Comparison of ENCODE assay signal across 10 mouse cellular contexts in the genomic region with DNA sequence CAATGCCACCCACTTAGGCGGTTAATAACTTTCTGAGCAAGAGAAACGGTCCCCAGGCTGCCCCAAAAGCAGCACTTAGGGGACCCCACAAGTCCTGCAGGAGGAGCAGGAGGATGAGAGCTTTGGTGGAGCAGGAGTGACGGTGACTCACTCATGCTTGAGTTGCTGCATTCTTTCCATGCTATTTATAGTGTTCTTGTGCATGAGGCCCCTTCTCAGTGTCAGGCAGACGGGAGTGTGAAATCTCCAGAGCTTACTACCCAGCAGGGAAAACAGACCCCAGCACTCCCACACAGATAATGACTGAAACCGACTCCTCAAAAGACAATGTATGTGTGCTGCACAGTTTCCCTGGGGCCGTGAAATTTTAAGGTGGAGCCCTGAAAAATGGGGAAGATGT. TPM values are rescaled to one million over a fixed set of nuclear protein-coding genes. Genes with fewer than 3 reads are reported as not detected.
DNase-seq lines count a peak whose midpoint lies in the region; ATAC-seq lines count a peak whose summit lies in the region.
"Had no signal": no experiment of that assay in that cellular context is flagged by ENCODE, and none has a peak within 500 bp of the region (broad histone marks: within the 10 kb centered on the region; RNA-seq: fewer than 3 reads in every experiment).

No protein-coding gene starts in this region.

- peak overlapping the region; percentile 91 for H3K27ac ChIP-seq in heart, embryonic 10.5 days
- H3K27ac ChIP-seq in forebrain, embryonic 16.5 days (ENCODE audit: low read length): no peak overlapping the region

- DNase-seq in heart, embryonic 10.5 days (ENCODE audit: low spot score): peak; percentile 90
- no peak for DNase-seq in heart, postnatal 25 days (ENCODE audit: low spot score)
- peak; percentile 10 for DNase-seq in MN1 (ENCODE audit: low spot score)
- peak; percentile 33 for DNase-seq in lung, postnatal 10 days
- DNase-seq in spleen, adult 12 weeks (ENCODE audit: low spot score): no peak
- DNase-seq in spleen, postnatal 36 days (ENCODE audit: low spot score in 2 of 2): no peak
- DNase-seq in thymus, postnatal 36 days: no peak

- H3K9me3 ChIP-seq in heart, embryonic 10.5 days: no peaks in the 10 kb centered on the region
- H3K9me3 ChIP-seq in forebrain, embryonic 16.5 days (ENCODE audit: control insufficient read depth, low read length): no peaks in the 10 kb centered on the region
- H3K9me3 ChIP-seq: megakaryocyte, embryonic 14.5 days had no signal

- 12% methylated on average over 6 of the region's 6 CpGs for WGBS in heart, embryonic 10.5 days
- WGBS in forebrain, embryonic 16.5 days: 20% methylated on average over 6 of the region's 6 CpGs

- no peaks in the 10 kb centered on the region for H3K27me3 ChIP-seq in heart, embryonic 10.5 days (ENCODE audit: insufficient read depth, poor library complexity, severe bottlenecking)
- H3K27me3 ChIP-seq in forebrain, embryonic 16.5 days (replicated peaks; ENCODE audit: control insufficient read depth, insufficient read depth, low read length): no peaks in the 10 kb centered on the region
- H3K27me3 ChIP-seq: megakaryocyte, embryonic 14.5 days had no signal

- H3K9ac ChIP-seq in forebrain, embryonic 16.5 days (replicated peaks; ENCODE audit: low read depth, low read length): no peak overlapping the region

- intact Hi-C loops in heart, postnatal 25 days (cut with DNase I): no loop called here

- peaks cover 82% of the 10 kb centered on the region for H3K4me1 ChIP-seq in heart, embryonic 10.5 days
- peaks cover 15% of the 10 kb centered on the region for H3K4me1 ChIP-seq in forebrain, embryonic 16.5 days (replicated peaks; ENCODE audit: control insufficient read depth, insufficient read depth, low read length)

- H3K4me2 ChIP-seq in forebrain, embryonic 16.5 days (ENCODE audit: low read length): no peak overlapping the region

- H3K36me3 ChIP-seq in heart, embryonic 10.5 days: peaks cover 32% of the 10 kb centered on the region
- H3K36me3 ChIP-seq in forebrain, embryonic 16.5 days (ENCODE audit: control insufficient read depth, insufficient read depth): no peaks in the 10 kb centered on the region

- peak overlapping the region; percentile 24; the same call in 1 of the 2 replicates for H3K4me3 ChIP-seq in heart, embryonic 10.5 days
- H3K4me3 ChIP-seq in forebrain, embryonic 16.5 days (replicated peaks; ENCODE audit: low read length): no peak overlapping the region
- H3K4me3 ChIP-seq: erythroblast, embryonic 14.5 days; megakaryocyte, embryonic 14.5 days had no signal

- ATAC-seq in forebrain, embryonic 16.5 days: 0 out of 2 replicates have a peak, but pooled peaks have one; percentile 33

RNA-seq across cellular contexts. Expression of a gene that starts 23.5 kb away (rescaled TPM):
- 133 and 207 TPM in 2 replicates for polyA plus RNA-seq in heart, embryonic 10.5 days (2016; fragmentation: Nextera tagmentation; extraction: Ambion mirVana)
- 100 to 1,000 TPM; 167 to 189 TPM for total RNA-seq in heart, postnatal 25 days (2021)
- 20.3 and 25.9 TPM in 2 replicates for polyA plus RNA-seq in forebrain, embryonic 16.5 days (2015; fragmentation: Nextera tagmentation; extraction: Ambion mirVana)

Comparison
In these comparisons a context has a peak if more than half of its experiments do, and no peak if none do; other contexts are left out.
1. DNase-seq: peak in heart, embryonic 10.5 days (single experiment), MN1 (single experiment) and lung, postnatal 10 days (single experiment); none in heart, postnatal 25 days (single experiment), spleen, adult 12 weeks (single experiment), spleen, postnatal 36 days (0 of 2) and thymus, postnatal 36 days (0 of 2).